Mouse (Mus musculus) regulatory T cell (primary cell): ENCODE results near the gene Cyp2j8.
"Not testable (repeated sequence)": the region's sequence is repeated elsewhere in the genome, so short reads cannot be mapped to it uniquely, and the experiment has no call there.

ENCODE experiments used
- in situ Hi-C: fragments of 300-600 bp; cut with MboI, MseI; formaldehyde crosslinking; loops from one replicate; pipeline ENCODE4 v1.15.1; 2025; ENCODE audit warnings: high pct_unique_total_duplicates

Cyp2j8 gene

DNA sequence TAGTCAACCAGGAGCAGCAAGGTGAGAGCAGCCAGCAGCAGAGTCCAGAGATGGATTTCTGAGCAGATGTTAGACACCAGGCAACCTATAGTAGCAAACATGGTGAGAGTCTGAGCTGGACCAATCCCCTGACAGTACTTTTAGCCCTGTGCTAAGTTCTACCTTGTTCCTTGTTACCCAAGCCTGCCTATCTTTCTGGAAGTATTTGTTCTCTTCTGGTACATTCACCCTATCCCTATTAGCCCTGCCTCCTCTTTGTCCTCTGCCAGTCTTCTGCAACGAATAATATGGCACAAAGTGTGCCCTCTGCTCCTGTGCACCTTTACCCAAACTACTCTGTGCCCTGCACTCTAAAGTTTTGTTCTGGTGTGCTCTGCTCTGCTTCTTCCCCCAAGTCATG lies at the start of gene Cyp2j8:
TSS of gene Cyp2j8 (minus strand) at position 101 of the 400 bp plus-strand sequence.
- in situ Hi-C loops: no loop called here

DNA sequence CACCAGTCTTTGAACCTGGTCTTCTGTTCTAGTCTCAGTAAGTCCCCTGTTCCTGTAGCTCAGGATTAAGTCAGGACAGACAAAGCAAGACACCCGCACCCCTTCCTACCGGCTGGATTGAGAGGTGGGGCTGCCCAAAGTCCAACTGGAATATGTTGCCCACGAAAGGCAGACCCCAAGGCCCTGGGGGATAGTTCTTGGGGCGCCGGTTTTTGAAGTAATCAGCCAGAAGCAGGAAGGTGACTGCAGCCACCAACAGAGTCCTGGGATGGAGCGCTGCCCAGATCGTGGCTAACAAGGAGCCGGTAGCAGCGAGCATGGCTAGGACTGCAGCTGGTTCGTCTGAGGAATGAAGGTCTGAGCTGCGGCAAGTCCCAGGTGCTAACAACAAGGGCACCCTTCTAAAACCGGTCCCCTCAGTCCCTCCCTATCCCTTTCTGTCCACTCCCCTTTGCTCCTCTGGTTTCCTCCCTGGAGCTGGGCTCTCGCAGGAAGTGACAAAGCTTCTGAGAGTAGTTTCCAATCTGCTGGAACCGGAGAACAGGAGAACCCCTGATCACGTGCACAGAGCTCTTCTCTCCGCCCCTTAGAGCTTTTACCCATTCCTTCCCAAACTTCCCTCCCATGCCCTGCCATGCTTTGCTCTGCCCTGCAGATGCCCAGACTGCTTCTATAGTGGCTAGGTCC lies 46.1 kb upstream of the Cyp2j8 start, which contains the start of gene Cyp2j6:
TSS of gene Cyp2j6 (minus strand) at position 529 of the 687 bp plus-strand sequence.
- in situ Hi-C loops: no loop called here

DNA sequence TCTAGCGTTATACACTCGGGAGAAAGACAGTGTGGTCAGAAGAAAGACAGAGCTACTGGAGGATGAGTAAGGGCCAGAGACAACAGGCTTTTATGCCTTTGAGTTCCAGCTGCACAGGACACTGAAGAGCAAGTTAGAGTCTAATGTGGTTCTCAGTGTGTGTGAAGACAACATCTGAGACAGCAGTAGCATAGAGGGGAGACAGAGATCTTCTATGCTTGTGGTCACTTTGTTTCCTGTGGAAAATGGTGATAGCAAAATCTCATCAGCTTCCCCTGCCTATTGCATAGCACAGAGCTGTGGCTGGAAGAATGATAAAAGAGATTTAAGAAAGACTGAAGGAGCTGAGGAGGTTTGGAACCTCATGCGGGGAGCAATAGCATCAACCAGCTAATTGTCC lies 44.4 kb upstream of the Cyp2j8 start:
- in situ Hi-C loops: no loop called here

DNA sequence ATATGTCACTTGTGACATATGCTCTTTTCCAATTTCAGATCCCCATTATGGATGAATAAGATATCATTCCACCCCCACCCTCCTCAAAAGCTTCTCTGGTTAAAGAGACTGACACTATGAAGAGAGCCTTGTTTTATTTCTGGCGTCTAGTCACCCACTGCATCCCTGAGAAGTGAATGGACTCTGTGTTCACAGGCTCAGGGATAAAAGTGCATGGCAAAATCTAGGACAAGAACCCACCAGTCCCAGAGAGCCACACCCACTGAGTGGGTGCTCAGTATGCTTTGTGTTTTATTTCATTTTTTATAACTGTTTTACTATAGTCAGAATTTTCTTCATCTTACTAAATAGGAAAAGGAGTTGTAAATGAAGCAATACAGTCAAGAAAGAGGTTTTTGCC lies 38.8 kb upstream of the Cyp2j8 start:
- in situ Hi-C loops: no loop called here

DNA sequence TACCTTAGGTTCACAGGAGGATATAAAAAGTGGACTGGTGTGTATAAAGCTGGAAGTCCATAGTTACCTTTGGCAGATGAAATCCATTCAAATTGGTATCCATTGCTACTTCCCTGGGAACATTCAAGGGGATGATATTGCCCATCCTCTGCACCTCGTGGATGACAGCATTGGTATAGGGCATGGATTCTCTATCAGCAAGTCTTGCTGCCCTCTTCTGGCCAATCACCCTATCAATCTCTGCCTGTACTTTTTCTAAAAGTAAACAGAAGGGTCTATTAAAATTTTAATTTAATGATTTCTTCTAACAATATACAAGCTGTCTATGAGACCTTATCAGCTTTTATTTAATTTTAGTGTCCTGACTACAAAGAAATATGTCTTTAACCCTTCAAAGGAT lies 18.6 kb upstream of the Cyp2j8 start:
- in situ Hi-C loops: no loop called here

DNA sequence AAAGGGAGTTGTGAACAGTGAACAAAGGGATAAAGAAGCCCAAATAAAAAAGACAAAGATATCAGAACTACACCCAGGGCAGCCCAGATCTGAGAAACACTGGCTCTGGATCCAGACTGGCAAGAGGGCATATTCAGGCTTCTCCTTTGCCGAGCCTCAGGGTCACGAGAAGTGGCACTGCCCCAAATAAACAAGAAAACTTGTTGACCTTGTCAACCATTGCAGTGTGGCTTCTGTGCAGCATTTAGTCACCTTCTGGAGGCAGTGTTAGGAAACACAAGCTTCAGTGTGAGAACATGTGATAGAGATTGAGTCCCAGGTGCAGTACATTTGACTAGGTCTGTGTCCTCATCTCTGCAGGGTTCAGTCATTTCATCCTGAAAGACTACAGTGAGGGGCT lies 15.1 kb upstream of the Cyp2j8 start:
- in situ Hi-C loops: no loop called here

DNA sequence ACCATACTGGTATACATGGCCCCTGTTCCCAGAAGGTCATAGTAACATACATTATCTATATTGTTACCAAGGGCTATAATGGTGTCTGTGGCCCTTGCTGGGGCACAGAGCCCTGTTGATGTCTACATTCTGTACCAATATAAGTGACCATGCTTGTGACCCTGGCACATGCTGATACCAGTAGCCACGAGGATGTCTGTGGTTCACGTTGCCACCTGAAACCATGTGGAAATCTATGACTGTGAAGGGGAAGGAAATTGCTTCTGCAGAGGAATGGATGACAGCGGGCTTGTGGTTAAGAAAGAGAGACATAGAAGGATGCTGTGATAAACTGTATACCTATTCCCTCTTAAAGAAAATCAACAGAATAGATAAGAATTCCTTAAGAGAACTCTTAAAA lies 2.9 kb upstream of the Cyp2j8 start:
- in situ Hi-C loops: no loop called here

DNA sequence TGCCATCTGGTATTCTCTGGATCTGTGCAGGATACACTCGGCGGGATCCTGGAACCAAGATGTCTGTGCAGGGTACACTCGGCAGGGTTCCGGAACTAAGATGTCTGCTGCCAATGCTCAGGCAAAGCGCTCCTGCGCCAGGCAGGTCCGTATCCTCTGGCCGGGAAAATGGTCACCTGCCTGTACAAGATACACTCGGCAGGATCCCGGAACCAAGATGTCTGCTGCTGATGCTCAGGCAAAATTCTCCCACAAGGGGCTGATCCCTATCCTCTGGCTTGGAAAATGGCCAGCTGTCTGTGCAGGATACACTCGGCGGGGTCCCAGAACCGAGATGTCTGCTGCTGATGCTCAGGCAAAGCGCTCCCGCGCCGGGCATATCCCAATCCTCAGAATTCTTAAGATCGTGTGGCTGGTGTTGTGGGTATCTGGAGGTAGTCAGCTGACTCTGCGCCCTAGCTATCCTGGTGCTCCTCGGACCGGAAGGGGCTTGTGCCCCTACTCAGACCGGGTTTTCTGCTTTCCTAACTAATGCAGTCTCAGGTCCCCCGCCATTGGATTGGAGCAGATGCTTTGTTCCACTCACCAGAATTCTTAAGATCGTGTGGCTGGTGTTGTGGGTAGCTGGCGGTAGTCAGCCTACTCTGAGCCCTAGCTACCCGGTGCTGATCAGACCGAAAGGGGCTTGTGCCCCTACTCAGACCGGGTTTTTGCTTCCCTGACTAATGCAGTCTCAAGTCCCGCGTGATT lies 43.7 kb downstream of the Cyp2j8 start:
- in situ Hi-C loops: not testable (repeated sequence)
